Mouse (Mus musculus): ENCODE measurements at regions not wholly inside any gene's neighbourhood (a gene's known extent, or its start where the extent isn't known, plus 50 kb on each side); places are given as distances from the start of the nearest gene placed in this dataset.

DNA sequence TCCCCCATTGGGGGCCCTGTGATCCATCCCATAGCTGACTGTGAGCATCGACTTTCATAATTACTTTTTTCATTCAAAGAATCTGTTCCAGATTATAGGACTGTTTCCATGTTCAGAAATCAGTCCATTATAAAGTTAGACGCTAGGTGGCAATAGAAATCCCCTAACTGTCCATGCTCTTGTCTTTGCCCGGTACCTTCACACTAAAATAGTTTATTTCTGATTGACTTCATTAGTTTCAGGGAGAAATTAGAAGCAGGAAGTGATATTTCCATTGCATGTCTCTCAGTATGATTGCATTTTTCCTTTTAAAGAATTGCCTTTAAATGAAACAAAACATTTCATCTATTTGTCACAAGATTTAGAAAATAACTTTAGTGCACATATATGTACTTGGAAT lies 131.7 kb downstream of the Fbxo8 start:
- no peak overlapping the region for H3K4me3 ChIP-seq (ENCODE audit: insufficient read depth, low read depth, low read length)
- no peaks in the 10 kb centered on the region; the same call in 1 of the 2 replicates for H3K27me3 ChIP-seq (ENCODE audit: control insufficient read depth, insufficient read depth, low read length)
- no peaks in the 10 kb centered on the region for H3K4me1 ChIP-seq (ENCODE audit: control insufficient read depth, insufficient read depth, low read length)
- H3K79me2 ChIP-seq (ENCODE audit: control insufficient read depth, insufficient read depth, low read length) = no peaks in the 10 kb centered on the region
- peak; percentile 8 for DNase-seq (ENCODE audit: extremely low read depth, low read depth, low spot score)
- TF ChIP-seq CTCF (IDR thresholded peaks at IDR 0.05; ENCODE audit: low read depth, low read length) = peak; percentile 18; the same call in 1 of the 2 replicates
- no peak for TF ChIP-seq POLR2A (IDR thresholded peaks at IDR 0.05; ENCODE audit: extremely low read depth, insufficient read depth, low read length)
- H3K36me3 ChIP-seq (ENCODE audit: control insufficient read depth, insufficient read depth, low read length) = no peaks in the 10 kb centered on the region
- H3K27ac ChIP-seq (replicated peaks; ENCODE audit: insufficient read depth, low read depth, low read length) = no peak overlapping the region
- WGBS = 21% methylated on average over 3 of the region's 3 CpGs
- no peak overlapping the region for H3K9ac ChIP-seq (ENCODE audit: low read depth, low read length)

DNA sequence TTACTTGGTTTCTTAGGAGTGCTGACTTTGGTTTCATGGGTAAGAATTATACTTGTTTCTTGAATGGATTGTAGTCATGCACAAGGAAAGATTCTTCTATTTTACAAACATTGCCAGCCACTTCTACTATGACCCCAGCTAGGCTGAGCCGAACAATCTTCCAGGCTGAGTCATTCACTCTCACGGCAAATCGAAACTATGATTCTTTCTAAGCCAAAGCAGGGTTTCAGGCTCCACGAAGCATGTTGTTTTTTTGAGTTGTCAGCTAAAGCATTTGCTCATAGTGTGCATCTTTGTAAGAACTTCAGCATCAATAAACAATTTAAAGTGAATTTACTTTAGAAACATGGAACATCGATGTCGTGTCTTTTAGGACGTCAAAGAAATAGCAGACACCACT lies 133.5 kb downstream of the Fbxo8 start:
- TF ChIP-seq CTCF (IDR thresholded peaks at IDR 0.05; ENCODE audit: low read depth, low read length) (no peak), POLR2A (IDR thresholded peaks at IDR 0.05; ENCODE audit: extremely low read depth, insufficient read depth, low read length) (no peak)
- WGBS = 73% methylated on average over 7 of the region's 7 CpGs
- no peaks in the 10 kb centered on the region; the same call in 1 of the 2 replicates for H3K27me3 ChIP-seq (ENCODE audit: control insufficient read depth, insufficient read depth, low read length)
- no peak overlapping the region for H3K4me3 ChIP-seq (ENCODE audit: insufficient read depth, low read depth, low read length)
- DNase-seq (ENCODE audit: extremely low read depth, low read depth, low spot score) = peak; percentile 9
- H3K79me2 ChIP-seq (ENCODE audit: control insufficient read depth, insufficient read depth, low read length) = no peaks in the 10 kb centered on the region
- H3K4me1 ChIP-seq (ENCODE audit: control insufficient read depth, insufficient read depth, low read length) = no peaks in the 10 kb centered on the region
- no peak overlapping the region for H3K9ac ChIP-seq (ENCODE audit: low read depth, low read length)
- H3K27ac ChIP-seq (replicated peaks; ENCODE audit: insufficient read depth, low read depth, low read length) = no peak overlapping the region
- H3K36me3 ChIP-seq (ENCODE audit: control insufficient read depth, insufficient read depth, low read length) = no peaks in the 10 kb centered on the region

DNA sequence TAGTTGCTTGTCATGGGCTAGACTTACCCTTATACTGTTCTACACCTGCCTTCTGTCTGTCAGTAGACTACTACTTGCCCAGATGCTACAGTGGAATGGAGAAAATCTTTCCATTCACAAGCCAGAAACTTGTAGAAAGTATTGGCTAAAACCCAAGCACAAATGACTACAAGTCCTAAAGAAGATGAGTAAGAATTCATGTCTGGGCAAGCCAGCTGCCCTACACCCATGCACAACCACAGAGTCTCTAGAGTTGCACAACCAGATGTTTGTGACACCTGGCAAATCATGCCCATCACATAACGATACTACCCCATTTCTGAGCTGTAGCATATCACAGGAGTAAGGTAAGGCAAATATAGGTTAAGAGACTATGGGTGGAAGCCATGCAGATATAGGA lies 144.5 kb downstream of the Fbxo8 start:
- 81% methylated on average over 1 of the region's 1 CpGs for WGBS
- DNase-seq (ENCODE audit: extremely low read depth, low read depth, low spot score) = no peak
- H3K4me3 ChIP-seq (ENCODE audit: insufficient read depth, low read depth, low read length) = no peak overlapping the region
- no peak for TF ChIP-seq CTCF (IDR thresholded peaks at IDR 0.05; ENCODE audit: low read depth, low read length)
- no peak for TF ChIP-seq POLR2A (IDR thresholded peaks at IDR 0.05; ENCODE audit: extremely low read depth, insufficient read depth, low read length)
- H3K36me3 ChIP-seq (ENCODE audit: control insufficient read depth, insufficient read depth, low read length) = no peaks in the 10 kb centered on the region
- no peaks in the 10 kb centered on the region for H3K27me3 ChIP-seq (ENCODE audit: control insufficient read depth, insufficient read depth, low read length)
- no peak overlapping the region for H3K27ac ChIP-seq (replicated peaks; ENCODE audit: insufficient read depth, low read depth, low read length)
- no peaks in the 10 kb centered on the region for H3K4me1 ChIP-seq (ENCODE audit: control insufficient read depth, insufficient read depth, low read length)
- H3K79me2 ChIP-seq (ENCODE audit: control insufficient read depth, insufficient read depth, low read length) = no peaks in the 10 kb centered on the region
- no peak overlapping the region for H3K9ac ChIP-seq (ENCODE audit: low read depth, low read length)

DNA sequence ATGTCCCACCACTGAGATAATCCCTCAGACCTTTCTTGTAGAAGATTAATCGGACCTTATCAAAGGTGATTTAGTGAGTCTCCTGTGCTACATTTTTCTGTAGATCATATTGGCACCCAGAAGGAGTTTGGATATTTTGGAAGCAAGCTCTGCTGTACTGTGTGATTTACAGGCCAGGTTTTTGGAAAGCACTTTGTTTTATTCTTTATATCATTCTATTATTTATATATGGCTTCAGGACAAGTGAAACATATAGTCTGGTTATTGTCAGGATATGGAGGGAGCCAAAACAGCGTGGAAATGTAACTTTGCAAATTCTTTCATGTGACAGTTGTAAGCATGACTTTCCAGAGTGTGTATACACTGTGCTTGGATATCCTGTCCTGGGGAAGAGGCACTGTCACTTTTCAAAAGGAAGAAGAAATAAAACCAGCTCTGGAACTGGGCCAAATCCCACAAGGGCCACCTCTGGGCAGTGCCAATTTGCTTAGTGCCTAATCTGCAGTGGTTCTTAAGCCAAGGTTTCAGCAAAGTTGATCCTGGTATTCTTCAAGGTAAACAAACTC lies 149.8 kb downstream of the Fbxo8 start:
- DNase-seq (ENCODE audit: extremely low read depth, low read depth, low spot score) = no peak
- Histone ChIP-seq H3K9ac (ENCODE audit: low read depth, low read length) (no peak overlapping the region), H3K36me3 (ENCODE audit: control insufficient read depth, insufficient read depth, low read length) (no peaks in the 10 kb centered on the region), H3K4me1 (ENCODE audit: control insufficient read depth, insufficient read depth, low read length) (no peaks in the 10 kb centered on the region), H3K27ac (replicated peaks; ENCODE audit: insufficient read depth, low read depth, low read length) (no peak overlapping the region), H3K27me3 (ENCODE audit: control insufficient read depth, insufficient read depth, low read length) (no peaks in the 10 kb centered on the region), H3K79me2 (ENCODE audit: control insufficient read depth, insufficient read depth, low read length) (no peaks in the 10 kb centered on the region), H3K4me3 (ENCODE audit: insufficient read depth, low read depth, low read length) (no peak overlapping the region)
- WGBS = 82% methylated on average over 2 of the region's 2 CpGs
- TF ChIP-seq POLR2A (IDR thresholded peaks at IDR 0.05; ENCODE audit: extremely low read depth, insufficient read depth, low read length) = no peak
- no peak for TF ChIP-seq CTCF (IDR thresholded peaks at IDR 0.05; ENCODE audit: low read depth, low read length)

DNA sequence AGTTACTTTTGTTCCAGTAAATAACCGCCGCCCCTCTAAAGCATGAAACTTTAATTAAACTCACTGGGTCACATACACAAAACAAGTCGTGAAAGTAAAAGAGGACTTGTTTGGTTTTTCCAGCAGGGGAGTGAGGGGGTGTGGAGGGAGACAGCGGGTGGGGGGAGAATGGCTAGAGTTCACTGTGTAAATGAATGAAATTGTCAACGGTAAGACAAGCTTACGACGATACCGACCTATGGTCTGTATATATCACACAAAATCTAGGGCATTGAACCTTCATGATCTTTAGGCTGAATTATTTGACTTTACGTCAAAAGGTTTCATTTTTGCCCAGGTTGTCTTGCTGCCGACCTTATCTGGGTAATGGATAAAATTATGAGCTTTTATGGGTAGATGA lies 155.5 kb downstream of the Fbxo8 start:
- no peaks in the 10 kb centered on the region for H3K27me3 ChIP-seq (ENCODE audit: control insufficient read depth, insufficient read depth, low read length)
- no peak overlapping the region for H3K4me3 ChIP-seq (ENCODE audit: insufficient read depth, low read depth, low read length)
- no peak overlapping the region for H3K27ac ChIP-seq (replicated peaks; ENCODE audit: insufficient read depth, low read depth, low read length)
- TF ChIP-seq POLR2A (IDR thresholded peaks at IDR 0.05; ENCODE audit: extremely low read depth, insufficient read depth, low read length) = no peak
- no peak for TF ChIP-seq CTCF (IDR thresholded peaks at IDR 0.05; ENCODE audit: low read depth, low read length)
- DNase-seq (ENCODE audit: extremely low read depth, low read depth, low spot score) = no peak
- no peak overlapping the region for H3K9ac ChIP-seq (ENCODE audit: low read depth, low read length)
- no peaks in the 10 kb centered on the region for H3K79me2 ChIP-seq (ENCODE audit: control insufficient read depth, insufficient read depth, low read length)
- H3K36me3 ChIP-seq (ENCODE audit: control insufficient read depth, insufficient read depth, low read length) = no peaks in the 10 kb centered on the region
- 61% methylated on average over 10 of the region's 10 CpGs for WGBS
- H3K4me1 ChIP-seq (ENCODE audit: control insufficient read depth, insufficient read depth, low read length) = no peaks in the 10 kb centered on the region

DNA sequence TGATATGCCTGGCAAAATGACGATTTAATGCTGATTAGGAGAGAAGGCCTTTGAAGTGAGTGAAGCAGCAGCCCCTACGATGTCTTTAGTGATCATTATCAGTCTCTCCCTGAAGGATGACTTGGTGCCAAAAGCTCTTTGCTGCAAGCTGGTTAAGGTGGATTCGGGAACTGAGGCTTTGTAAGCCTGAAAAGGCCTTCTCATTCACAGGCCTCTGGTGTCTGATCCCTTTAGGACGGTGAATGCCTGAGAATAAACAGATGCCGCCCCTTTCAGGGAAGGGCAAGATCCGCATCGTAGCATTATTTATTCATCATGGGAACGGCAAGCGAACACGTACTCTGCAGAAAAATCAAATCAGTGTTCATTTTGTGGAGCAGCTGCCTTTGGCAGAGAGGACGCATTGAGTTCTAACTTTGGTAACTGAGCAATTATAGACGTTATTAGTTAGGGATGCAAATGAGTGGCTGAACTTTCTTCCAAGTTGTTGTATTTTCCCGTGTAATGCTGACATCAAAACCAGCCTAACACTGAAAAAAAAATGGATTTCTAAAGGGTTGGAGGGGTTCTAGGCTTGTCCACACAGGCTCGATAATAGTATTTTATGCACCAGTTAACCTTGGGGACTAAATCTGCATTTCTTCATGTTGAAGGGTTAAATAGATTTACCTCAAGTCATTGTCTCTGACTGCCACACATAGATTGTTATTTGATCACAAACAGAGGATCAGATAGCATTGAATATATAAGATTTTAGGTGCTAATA lies 156.2 kb downstream of the Fbxo8 start:
- 57% methylated on average over 14 of the region's 14 CpGs for WGBS
- H3K27me3 ChIP-seq (ENCODE audit: control insufficient read depth, insufficient read depth, low read length) = no peaks in the 10 kb centered on the region
- H3K79me2 ChIP-seq (ENCODE audit: control insufficient read depth, insufficient read depth, low read length) = no peaks in the 10 kb centered on the region
- H3K4me3 ChIP-seq (ENCODE audit: insufficient read depth, low read depth, low read length) = no peak overlapping the region
- H3K36me3 ChIP-seq (ENCODE audit: control insufficient read depth, insufficient read depth, low read length) = no peaks in the 10 kb centered on the region
- no peak for TF ChIP-seq POLR2A (IDR thresholded peaks at IDR 0.05; ENCODE audit: extremely low read depth, insufficient read depth, low read length)
- no peak for TF ChIP-seq CTCF (IDR thresholded peaks at IDR 0.05; ENCODE audit: low read depth, low read length)
- no peak for DNase-seq (ENCODE audit: extremely low read depth, low read depth, low spot score)
- H3K9ac ChIP-seq (ENCODE audit: low read depth, low read length) = no peak overlapping the region
- H3K27ac ChIP-seq (replicated peaks; ENCODE audit: insufficient read depth, low read depth, low read length) = no peak overlapping the region
- H3K4me1 ChIP-seq (ENCODE audit: control insufficient read depth, insufficient read depth, low read length) = no peaks in the 10 kb centered on the region
